Mouse (Mus musculus) liver, embryonic 16.5 days (tissue): ENCODE measurements around the gene Mindy3. TPM values are rescaled to one million over a fixed set of nuclear protein-coding genes. Genes with fewer than 3 reads are reported as not detected.

Experiments
- ATAC-seq: fragments of 200-750 bp; cut with Nextera tagmentation; 2 replicates; pipeline ENCODE4 v1.8.0; 2017; ENCODE audit warnings: low read depth, mild to moderate bottlenecking, moderate number of reproducible peaks, moderate library complexity
- H3K27ac ChIP-seq: fragments of 300-500 bp; sonication (generic); 2 replicates; pipeline ENCODE4 v1.5.1; 2014; ENCODE audit warnings: mild to moderate bottlenecking, low read length
- H3K27me3 ChIP-seq: fragments of 300-500 bp; sonication (generic); 2 replicates; pipeline ENCODE4 v1.6.1; 2014; ENCODE audit warnings: low read depth, low read length, mixed read lengths; ENCODE audit not compliant: control insufficient read depth, insufficient read depth
- H3K36me3 ChIP-seq: fragments of 300-500 bp; sonication (generic); 2 replicates; pipeline ENCODE4 v1.6.1; 2014; ENCODE audit warnings: mild to moderate bottlenecking; ENCODE audit not compliant: control insufficient read depth, insufficient read depth
- H3K4me1 ChIP-seq: fragments of 300-500 bp; sonication (generic); 2 replicates; pipeline ENCODE4 v1.6.1; 2014; ENCODE audit warnings: low read depth, low read length, mixed read lengths; ENCODE audit not compliant: control insufficient read depth
- H3K4me2 ChIP-seq: fragments of 300-500 bp; sonication (generic); 2 replicates; pipeline ENCODE4 v1.6.1; 2014; ENCODE audit warnings: low read depth, low read length, mixed read lengths
- H3K4me3 ChIP-seq: fragments of 300-500 bp; sonication (generic); 2 replicates; pipeline ENCODE4 v1.5.1; 2014; ENCODE audit warnings: low read depth, mild to moderate bottlenecking, low read length
- H3K9ac ChIP-seq: fragments of 300-500 bp; sonication (generic); 2 replicates; pipeline ENCODE4 v1.6.1; 2014; ENCODE audit warnings: low read depth, low read length
- H3K9me3 ChIP-seq: fragments of 300-500 bp; sonication (generic); replicated peaks from 2 replicates; pipeline ENCODE4 v1.6.1; 2016; ENCODE audit warnings: low read length; ENCODE audit not compliant: control insufficient read depth
- WGBS: fragments of 180-500 bp; shearing (Covaris S2); extraction: QIAGEN DNeasy Blood & Tissue Kit; methylation state at CpG from one replicate; pipeline ENCODE4 v1.1.7; 2014; ENCODE audit not compliant: insufficient replicate concordance; 5-methylcytosine and 5-hydroxymethylcytosine counted together
- polyA plus RNA-seq: library from polyadenylated mRNA; unstranded; fragments of >200 nt; fragmentation: Nextera tagmentation; extraction: Ambion mirVana; gene quantifications from 2 replicates; pipeline ENCODE4 v1.2.1, GENCODE M21; 2015

The Mindy3 gene
- polyA plus RNA-seq, 1 experiment from 2014 or later, result 10.8 TPM

- H3K9ac ChIP-seq, result no peak overlapping the region
- 70% methylated on average over 1 of the region's 1 CpGs for WGBS
- ATAC-seq, result no peak
Observed at GRCm38 (mm10) chr2:12361310-12361709, 58.0 kb downstream of the Mindy3 start.

GRCm38 (mm10) chr2:12354837-12355236 is 64.4 kb downstream of the Mindy3 start:
- Histone ChIP-seq H3K9me3 (no peaks in the 10 kb centered on the region), H3K4me2 (no peak overlapping the region), H3K4me3 (no peak overlapping the region), H3K27ac (no peak overlapping the region), H3K9ac (no peak overlapping the region), H3K36me3 (peaks cover 10% of the 10 kb centered on the region), H3K27me3 (no peaks in the 10 kb centered on the region), H3K4me1 (no peaks in the 10 kb centered on the region)
- WGBS, result 79% methylated on average over 5 of the region's 5 CpGs
- no peak for ATAC-seq

More at GRCm38 (mm10) chr2:12361310-12361709, 58.0 kb downstream of the Mindy3 start:
- Histone ChIP-seq H3K9me3 (no peaks in the 10 kb centered on the region), H3K4me1 (no peaks in the 10 kb centered on the region), H3K4me2 (no peak overlapping the region), H3K27me3 (no peaks in the 10 kb centered on the region), H3K4me3 (no peak overlapping the region), H3K36me3 (peaks cover 8% of the 10 kb centered on the region), H3K27ac (no peak overlapping the region)

GRCm38 (mm10) chr2:12348914-12349313 is 70.4 kb downstream of the Mindy3 start:
- no peak overlapping the region for H3K27ac ChIP-seq
- WGBS, result 55% methylated on average over 2 of the region's 2 CpGs

GRCm38 (mm10) chr2:12331962-12332361 is 87.3 kb downstream of the Mindy3 start:
- no peak overlapping the region for H3K4me3 ChIP-seq
- H3K9ac ChIP-seq, result no peak overlapping the region
- no peak overlapping the region for H3K27ac ChIP-seq
- no peaks in the 10 kb centered on the region; the same call in none of the 2 replicates for H3K4me1 ChIP-seq
- no peaks in the 10 kb centered on the region for H3K9me3 ChIP-seq
- no peaks in the 10 kb centered on the region for H3K36me3 ChIP-seq
- no peak overlapping the region for H3K4me2 ChIP-seq
- WGBS, result 62% methylated on average over 2 of the region's 2 CpGs
- no peaks in the 10 kb centered on the region for H3K27me3 ChIP-seq
- no peak for ATAC-seq

More at GRCm38 (mm10) chr2:12348914-12349313, 70.4 kb downstream of the Mindy3 start:
- Histone ChIP-seq H3K9ac (no peak overlapping the region), H3K4me2 (no peak overlapping the region), H3K9me3 (no peaks in the 10 kb centered on the region), H3K4me1 (no peaks in the 10 kb centered on the region), H3K4me3 (no peak overlapping the region), H3K36me3 (peaks cover under 1% of the 10 kb centered on the region; the same call in 1 of the 2 replicates), H3K27me3 (no peaks in the 10 kb centered on the region)
- no peak for ATAC-seq

GRCm38 (mm10) chr2:12329620-12330019 is 89.7 kb downstream of the Mindy3 start:
- Histone ChIP-seq H3K27me3 (no peaks in the 10 kb centered on the region), H3K4me1 (no peaks in the 10 kb centered on the region; the same call in none of the 2 replicates), H3K36me3 (no peaks in the 10 kb centered on the region), H3K4me2 (no peak overlapping the region), H3K9me3 (no peaks in the 10 kb centered on the region), H3K9ac (no peak overlapping the region), H3K4me3 (no peak overlapping the region), H3K27ac (no peak overlapping the region)
- no peak for ATAC-seq
- 53% methylated on average over 2 of the region's 2 CpGs for WGBS

DNA sequence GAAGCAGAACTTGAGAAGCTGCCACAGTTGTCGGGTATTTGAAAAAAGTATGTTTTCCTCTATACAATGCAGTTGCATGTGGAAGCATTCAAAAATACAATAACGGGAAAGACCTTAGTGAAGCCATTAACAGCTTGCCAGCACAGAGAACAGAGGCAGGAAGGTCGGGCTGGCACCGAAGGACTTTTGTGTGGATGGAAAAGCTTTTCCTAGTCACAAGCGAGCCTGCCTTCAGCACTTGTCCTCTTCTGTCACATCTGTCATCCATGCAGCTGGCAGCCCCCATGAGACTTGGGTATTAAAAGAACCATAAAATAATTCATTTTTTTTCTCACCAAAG is 90.2 kb downstream of the Mindy3 start:
- WGBS, result 33% methylated on average over 5 of the region's 5 CpGs
- ATAC-seq, result no peak
- no peaks in the 10 kb centered on the region for H3K36me3 ChIP-seq

GRCm38 (mm10) chr2:12328355-12329067 is 90.8 kb downstream of the Mindy3 start:
- Histone ChIP-seq H3K4me1 (no peaks in the 10 kb centered on the region; the same call in none of the 2 replicates), H3K4me2 (no peak overlapping the region), H3K36me3 (no peaks in the 10 kb centered on the region), H3K9me3 (no peaks in the 10 kb centered on the region), H3K9ac (no peak overlapping the region), H3K27me3 (no peaks in the 10 kb centered on the region), H3K4me3 (no peak overlapping the region), H3K27ac (no peak overlapping the region)
- no peak for ATAC-seq
- 49% methylated on average over 8 of the region's 8 CpGs for WGBS

More for the DNA sequence above, 90.2 kb downstream of the Mindy3 start:
- Histone ChIP-seq H3K4me3 (no peak overlapping the region), H3K9ac (no peak overlapping the region), H3K9me3 (no peaks in the 10 kb centered on the region), H3K4me2 (no peak overlapping the region), H3K27ac (no peak overlapping the region), H3K27me3 (no peaks in the 10 kb centered on the region), H3K4me1 (no peaks in the 10 kb centered on the region; the same call in none of the 2 replicates)

DNA sequence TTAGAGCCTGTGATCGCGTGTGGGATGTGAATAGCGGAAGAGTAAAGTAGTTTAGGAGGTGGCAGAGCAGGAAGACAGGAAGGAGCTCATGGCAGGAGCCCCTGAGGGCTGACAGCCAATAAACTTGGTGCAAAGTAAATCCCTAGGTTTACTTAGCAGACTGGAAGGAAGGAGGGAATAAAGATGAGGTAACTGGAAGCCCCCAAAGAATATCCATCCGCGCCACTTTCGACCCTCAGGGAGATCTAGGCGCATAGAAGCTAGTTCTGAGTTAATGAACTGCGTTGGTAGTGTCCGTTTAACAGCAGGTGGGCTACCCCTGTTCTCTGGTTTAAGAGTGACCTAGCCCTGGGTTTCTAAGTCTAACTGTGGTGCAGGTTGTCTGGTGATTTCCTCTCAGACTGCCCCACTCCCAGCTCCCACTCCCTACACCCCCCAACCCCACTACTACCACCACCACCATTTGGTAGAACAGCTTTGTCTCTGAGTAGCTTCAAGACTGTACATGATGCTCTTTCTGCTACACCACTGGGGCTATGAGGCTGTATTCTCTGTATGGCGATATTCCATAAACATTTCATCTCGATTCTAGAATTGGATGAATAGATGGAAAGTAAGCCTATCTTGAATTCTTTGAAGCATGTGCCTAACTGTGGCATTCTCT is 91.4 kb downstream of the Mindy3 start:
- H3K4me1 ChIP-seq, result no peaks in the 10 kb centered on the region; the same call in none of the 2 replicates
- peak overlapping the region; percentile 48 for H3K4me3 ChIP-seq
- H3K9ac ChIP-seq, result no peak overlapping the region
- ATAC-seq, result 0 out of 2 replicates have a peak, but pooled peaks have one; percentile 13
- H3K27ac ChIP-seq, result no peak overlapping the region
- H3K9me3 ChIP-seq, result no peaks in the 10 kb centered on the region
- WGBS, result 34% methylated on average over 11 of the region's 11 CpGs
- H3K4me2 ChIP-seq, result peak overlapping the region; percentile 64
- H3K36me3 ChIP-seq, result no peaks in the 10 kb centered on the region
- no peaks in the 10 kb centered on the region for H3K27me3 ChIP-seq

- Histone ChIP-seq H3K4me3 (peak overlapping the region; percentile 48), H3K4me2 (peak overlapping the region; percentile 64), H3K9ac (no peak overlapping the region), H3K36me3 (no peaks in the 10 kb centered on the region), H3K27me3 (no peaks in the 10 kb centered on the region), H3K4me1 (no peaks in the 10 kb centered on the region; the same call in none of the 2 replicates), H3K9me3 (no peaks in the 10 kb centered on the region), H3K27ac (no peak overlapping the region)
- 14% methylated on average over 10 of the region's 10 CpGs for WGBS
- ATAC-seq, result 0 out of 2 replicates have a peak, but pooled peaks have one; percentile 47
Observed at GRCm38 (mm10) chr2:12327216-12327615, 92.1 kb downstream of the Mindy3 start.
